Comparison of ENCODE assay signal across 8 mouse cellular contexts in the genomic region with DNA sequence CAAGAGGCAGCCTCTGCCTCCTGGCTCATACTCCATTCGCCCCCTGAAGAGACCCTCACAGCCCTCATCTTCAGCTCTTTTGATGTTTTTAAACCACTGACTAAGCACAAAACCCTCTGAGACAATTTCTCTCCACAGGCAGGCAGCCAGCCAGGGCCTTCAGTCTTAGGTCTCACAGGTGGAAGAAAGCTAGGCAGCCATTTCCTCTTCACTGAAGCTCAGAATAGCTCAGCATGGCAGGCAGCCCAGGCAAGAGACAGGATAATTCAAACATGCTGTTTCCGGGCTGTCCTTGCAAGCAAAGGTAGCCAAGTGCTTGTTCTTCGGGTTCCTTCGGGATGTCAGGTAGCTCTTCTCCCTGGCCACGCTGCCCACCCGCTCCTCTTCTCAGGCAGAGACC. TPM values are rescaled to one million over a fixed set of nuclear protein-coding genes. Genes with fewer than 3 reads are reported as not detected.
DNase-seq lines count a peak whose midpoint lies in the region; ATAC-seq and TF ChIP-seq lines count a peak whose summit lies in the region.

No protein-coding gene starts in this region.

- H3K4me1 ChIP-seq in hindbrain, embryonic 15.5 days (replicated peaks), result peaks cover 4% of the 10 kb centered on the region; the same call in 1 of the 2 replicates
- H3K4me1 ChIP-seq in hindbrain, embryonic 12.5 days, result no peaks in the 10 kb centered on the region
- peaks cover 46% of the 10 kb centered on the region for H3K4me1 ChIP-seq in heart, embryonic 15.5 days (replicated peaks)
- H3K4me1 ChIP-seq in thymus, adult 2 months (replicated peaks; ENCODE audit: control insufficient read depth, insufficient read depth, low read length), result no peaks in the 10 kb centered on the region

- no peak for ATAC-seq in hindbrain, embryonic 15.5 days (ENCODE audit: low FRiP score, low read depth)
- ATAC-seq in hindbrain, embryonic 12.5 days (ENCODE audit: low FRiP score), result no peak
- no peak for ATAC-seq in heart, embryonic 15.5 days (replicated peaks; ENCODE audit: insufficient number of reproducible peaks, insufficient read depth, low FRiP score, low read depth)

- H3K27ac ChIP-seq in hindbrain, embryonic 15.5 days (replicated peaks), result peak overlapping the region; percentile 53
- no peak overlapping the region; the same call in 1 of the 2 replicates for H3K27ac ChIP-seq in hindbrain, embryonic 12.5 days
- peak overlapping the region; percentile 74 for H3K27ac ChIP-seq in heart, embryonic 15.5 days
- H3K27ac ChIP-seq in thymus, adult 2 months (ENCODE audit: control insufficient read depth, insufficient read depth, low read length), result no peak overlapping the region

- intact Hi-C loops in left cerebral cortex, postnatal 36 days (cut with DNase I), result no loop called here

- H3K9me3 ChIP-seq in hindbrain, embryonic 15.5 days, result no peaks in the 10 kb centered on the region
- H3K9me3 ChIP-seq in hindbrain, embryonic 12.5 days (replicated peaks), result no peaks in the 10 kb centered on the region
- H3K9me3 ChIP-seq in heart, embryonic 15.5 days (replicated peaks), result no peaks in the 10 kb centered on the region

- TF ChIP-seq POLR2A in thymus, adult 2 months (IDR thresholded peaks at IDR 0.05; ENCODE audit: control insufficient read depth, extremely low read depth, insufficient read depth, low read length, poor library complexity), result no peak

- no peaks in the 10 kb centered on the region for H3K27me3 ChIP-seq in hindbrain, embryonic 15.5 days
- no peaks in the 10 kb centered on the region for H3K27me3 ChIP-seq in hindbrain, embryonic 12.5 days
- no peaks in the 10 kb centered on the region for H3K27me3 ChIP-seq in heart, embryonic 15.5 days
- no peaks in the 10 kb centered on the region for H3K27me3 ChIP-seq in thymus, adult 2 months (ENCODE audit: control insufficient read depth, insufficient read depth, low read length)

- no peak for TF ChIP-seq CTCF in thymus, adult 2 months (IDR thresholded peaks at IDR 0.05; ENCODE audit: borderline replicate concordance, control insufficient read depth, extremely low read depth, insufficient read depth, low read length, poor library complexity)

- peaks cover 4% of the 10 kb centered on the region; the same call in 1 of the 2 replicates for H3K36me3 ChIP-seq in hindbrain, embryonic 15.5 days
- peaks cover 42% of the 10 kb centered on the region for H3K36me3 ChIP-seq in hindbrain, embryonic 12.5 days
- H3K36me3 ChIP-seq in heart, embryonic 15.5 days, result no peaks in the 10 kb centered on the region
- H3K36me3 ChIP-seq in thymus, adult 2 months (ENCODE audit: control insufficient read depth, insufficient read depth, low read length), result no peaks in the 10 kb centered on the region

- WGBS in hindbrain, embryonic 15.5 days, result 80% methylated on average over 6 of the region's 6 CpGs
- 84% methylated on average over 6 of the region's 6 CpGs for WGBS in hindbrain, embryonic 12.5 days
- 66% methylated on average over 6 of the region's 6 CpGs for WGBS in heart, embryonic 15.5 days
- 83% methylated on average over 6 of the region's 6 CpGs for WGBS in thymus, adult 2 months

- H3K9ac ChIP-seq in hindbrain, embryonic 15.5 days, result no peak overlapping the region
- no peak overlapping the region for H3K9ac ChIP-seq in hindbrain, embryonic 12.5 days
- H3K9ac ChIP-seq in heart, embryonic 15.5 days, result no peak overlapping the region

- no peak overlapping the region for H3K4me2 ChIP-seq in hindbrain, embryonic 15.5 days
- H3K4me2 ChIP-seq in hindbrain, embryonic 12.5 days (replicated peaks), result no peak overlapping the region
- no peak overlapping the region for H3K4me2 ChIP-seq in heart, embryonic 15.5 days

- peak; percentile 81 for DNase-seq in cerebellum, adult 8-10 months
- peak; percentile 42 to 60 for DNase-seq in left cerebral cortex, postnatal 36 days (ENCODE audit: low spot score in 2 of 2)
- DNase-seq in right cerebral cortex, postnatal 4 days, result peak; percentile 55
- DNase-seq in ovary, postnatal 14 days (ENCODE audit: low spot score), result no peak
- no peak for DNase-seq in thymus, adult 2 months

- H3K4me3 ChIP-seq in hindbrain, embryonic 15.5 days, result no peak overlapping the region
- no peak overlapping the region for H3K4me3 ChIP-seq in hindbrain, embryonic 12.5 days
- H3K4me3 ChIP-seq in heart, embryonic 15.5 days, result no peak overlapping the region
- no peak overlapping the region for H3K4me3 ChIP-seq in thymus, adult 2 months (ENCODE audit: control insufficient read depth, insufficient read depth, low read length)

RNA-seq across cellular contexts. Expression of gene Mtss1l, which starts 50.0 kb away (rescaled TPM):
- 51.8 and 62.3 TPM in 2 replicates for polyA plus RNA-seq in hindbrain, embryonic 15.5 days (2015; fragmentation: Nextera tagmentation; extraction: Ambion mirVana)
- polyA plus RNA-seq in hindbrain, embryonic 12.5 days (2016; fragmentation: Nextera tagmentation; extraction: Ambion mirVana), result 21.6 and 23.3 TPM in 2 replicates
- 10.1 and 15.7 TPM in 2 replicates for polyA plus RNA-seq in heart, embryonic 15.5 days (2015; fragmentation: Nextera tagmentation; extraction: Ambion mirVana)
- total RNA-seq in left cerebral cortex, postnatal 36 days (2021), result 100 to 1,000 TPM; 196 to 205 TPM
- 38.7 and 43.6 TPM in 2 replicates for polyA plus RNA-seq in thymus, adult 2 months (2012; rRNA removed)

RNA-seq across cellular contexts. Expression of gene Vac14, which starts 52.9 kb away (rescaled TPM):
- 29.3 and 33.6 TPM in 2 replicates for polyA plus RNA-seq in hindbrain, embryonic 15.5 days (2015; fragmentation: Nextera tagmentation; extraction: Ambion mirVana)
- polyA plus RNA-seq in hindbrain, embryonic 12.5 days (2016; fragmentation: Nextera tagmentation; extraction: Ambion mirVana), result 29.5 and 29.7 TPM in 2 replicates
- 12.6 and 17.5 TPM in 2 replicates for polyA plus RNA-seq in heart, embryonic 15.5 days (2015; fragmentation: Nextera tagmentation; extraction: Ambion mirVana)
- 10 to 100 TPM; 23.6 to 24.1 TPM for total RNA-seq in left cerebral cortex, postnatal 36 days (2021)
- polyA plus RNA-seq in thymus, adult 2 months (2012; rRNA removed), result 59.4 and 68.2 TPM in 2 replicates

Comparison
In these comparisons a context has a peak if more than half of its experiments do, and no peak if none do; other contexts are left out.
1. H3K27ac ChIP-seq: peak in hindbrain, embryonic 15.5 days (single experiment) and heart, embryonic 15.5 days (single experiment); none in hindbrain, embryonic 12.5 days (single experiment) and thymus, adult 2 months (single experiment).
2. DNase-seq: peak in cerebellum, adult 8-10 months (single experiment), left cerebral cortex, postnatal 36 days (2 of 2) and right cerebral cortex, postnatal 4 days (single experiment); none in ovary, postnatal 14 days (single experiment) and thymus, adult 2 months (single experiment).